Mouse (Mus musculus): ENCODE measurements around the gene Angel2.

GRCm38 (mm10) chr1:190995548-190995947 is 70.6 kb downstream of the Angel2 start:
- TF ChIP-seq CTCF (IDR thresholded peaks at IDR 0.05; ENCODE audit: low read depth) = no peak
- TF ChIP-seq EP300 (IDR thresholded peaks at IDR 0.05; ENCODE audit: low read depth) = no peak
